In the genomic region with DNA sequence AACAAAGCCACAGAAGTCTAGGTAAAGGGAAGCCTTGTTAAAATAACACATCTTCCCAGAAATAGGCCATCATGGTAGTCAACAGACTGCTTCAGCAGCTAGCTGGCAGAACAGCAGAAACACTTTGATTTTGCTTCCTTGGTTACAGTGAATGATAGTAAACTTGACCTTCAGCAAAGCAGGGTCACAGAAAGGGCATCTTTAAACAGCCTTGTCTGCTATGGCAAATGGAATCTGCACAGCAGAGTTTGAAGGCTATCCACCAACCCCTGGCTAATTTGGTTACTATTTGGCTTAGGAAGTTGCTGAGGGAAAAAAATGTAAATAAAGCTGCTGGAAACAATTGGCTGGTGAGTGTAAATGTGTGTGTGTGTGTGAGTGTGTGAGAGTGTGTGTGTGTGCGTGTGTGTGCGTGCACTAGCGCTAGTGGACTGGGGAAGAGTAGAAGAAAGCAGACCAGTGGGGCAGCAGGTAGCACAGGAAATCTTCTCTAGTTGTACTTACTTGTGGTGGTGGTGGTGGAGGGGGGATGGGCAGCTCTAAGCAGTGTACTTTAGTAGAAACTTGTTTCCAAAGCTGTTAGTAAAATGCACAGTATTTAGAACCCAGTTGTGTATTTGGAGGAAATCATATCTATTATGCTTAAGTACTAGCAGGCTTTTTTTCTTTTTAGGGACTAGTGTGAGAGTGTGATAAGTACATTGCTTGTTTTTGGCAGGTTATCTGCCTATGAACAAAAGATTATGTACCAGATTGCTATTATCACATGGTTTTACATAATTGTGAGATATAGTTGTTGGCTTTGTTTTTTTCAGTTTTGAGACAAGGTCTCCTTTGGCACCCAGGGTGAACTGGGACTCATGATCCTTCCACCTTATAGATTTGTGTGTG, we compare ENCODE assay signal across 13 mouse cellular contexts. TPM values are rescaled to one million over a fixed set of nuclear protein-coding genes. Genes with fewer than 3 reads are reported as not detected.
DNase-seq lines count a peak whose midpoint lies in the region; TF ChIP-seq lines count a peak whose summit lies in the region.
"Had no signal": no experiment of that assay in that cellular context is flagged by ENCODE, and none has a peak within 500 bp of the region (broad histone marks: within the 10 kb centered on the region; RNA-seq: fewer than 3 reads in every experiment).

No protein-coding gene starts in this region.

- WGBS in lung, adult 2 months, result 40% methylated on average over 3 of the region's 3 CpGs

- no peak for TF ChIP-seq CTCF in lung, adult 2 months (IDR thresholded peaks at IDR 0.05; ENCODE audit: insufficient read depth, low read length)

- DNase-seq in adrenal gland, adult (ENCODE audit: inconsistent age in 2 of 2, low spot score in 1 of 2), result peak; percentile 40 to 85
- DNase-seq in adrenal gland, postnatal 4 days (ENCODE audit: low spot score in 2 of 2), result no peak
- DNase-seq in lung, postnatal 14 days, result peak; percentile 9
- no peak for DNase-seq in lung, adult 2 months
- peak; percentile 42 for DNase-seq in adrenal gland, adult 8-10 months
- peak; percentile 37 for DNase-seq in naive thymus-derived CD4-positive, alpha-beta T cell, adult 2 months (ENCODE audit: low read depth)
- DNase-seq in urinary bladder, adult 2 months (ENCODE audit: low spot score), result no peak
- DNase-seq in frontal cortex, postnatal 36 days (ENCODE audit: low spot score in 2 of 2), result no peak
- DNase-seq: cerebellum, postnatal 25 days; gastrocnemius, postnatal 10 days; left cerebral cortex, postnatal 4 days had no signal

- TF ChIP-seq POLR2A in lung, adult 2 months (IDR thresholded peaks at IDR 0.05; ENCODE audit: borderline replicate concordance, extremely low read depth, low read depth, low read length), result no peak

- H3K4me3 ChIP-seq in lung, adult 2 months (replicated peaks; ENCODE audit: extremely low read depth, low read depth, low read length), result no peak overlapping the region
- H3K4me3 ChIP-seq: liver, embryonic 15.5 days; midbrain, embryonic 13.5 days had no signal

- H3K4me1 ChIP-seq in lung, adult 2 months (ENCODE audit: control insufficient read depth, insufficient read depth, low read length), result peaks cover 11% of the 10 kb centered on the region
- H3K4me1 ChIP-seq: midbrain, embryonic 13.5 days had no signal

RNA-seq across cellular contexts. Expression of gene Nr2c2, which starts 41.1 kb away (rescaled TPM):
- 10 to 100 TPM; 60.3 to 62.9 TPM for total RNA-seq in adrenal gland, postnatal 4 days (2021)
- polyA plus RNA-seq in lung, adult 2 months (2012; rRNA removed), result 15.0 and 22.1 TPM in 2 replicates
- total RNA-seq in adrenal gland, adult 8-10 months (2022), result 10 to 100 TPM; 41.2 to 57.1 (median 45.4) TPM
- polyA plus RNA-seq in urinary bladder, adult 2 months (2012; rRNA removed), result 18.9 and 19.7 TPM in 2 replicates

RNA-seq across cellular contexts. Expression of gene Mrps25, which starts 51.6 kb away (rescaled TPM):
- 10 to 100 TPM; 35.6 to 38.5 TPM for total RNA-seq in adrenal gland, postnatal 4 days (2021)
- 5.6 and 6.2 TPM in 2 replicates for polyA plus RNA-seq in lung, adult 2 months (2012; rRNA removed)
- total RNA-seq in adrenal gland, adult 8-10 months (2022), result 10 to 100 TPM; 43.4 to 63.1 (median 49.6) TPM
- 31.2 and 34.1 TPM in 2 replicates for polyA plus RNA-seq in urinary bladder, adult 2 months (2012; rRNA removed)

Comparison
In these comparisons a context has a peak if more than half of its experiments do, and no peak if none do; other contexts are left out.
1. DNase-seq: peak in adrenal gland, adult (2 of 2), lung, postnatal 14 days (single experiment), adrenal gland, adult 8-10 months (single experiment) and naive thymus-derived CD4-positive, alpha-beta T cell, adult 2 months (single experiment); none in adrenal gland, postnatal 4 days (0 of 2), lung, adult 2 months (single experiment), urinary bladder, adult 2 months (single experiment) and frontal cortex, postnatal 36 days (0 of 2).